Mouse (Mus musculus) kidney, adult 2 months (tissue): ENCODE measurements at regions not wholly inside any gene's neighbourhood (a gene's known extent, or its start where the extent isn't known, plus 50 kb on each side); places are given as distances from the start of the nearest gene placed in this dataset.

ENCODE experiments used
- DNase-seq: peaks from one replicate; pipeline ENCODE4 v3.0.0; 2021
- H3K27ac ChIP-seq: fragments of 200-500 bp; 2 replicates; pipeline ENCODE4 v1.5.1; 2012; ENCODE audit warnings: low read depth, low read length, control low read depth, inconsistent platforms; ENCODE audit not compliant: insufficient read depth
- H3K27me3 ChIP-seq: fragments of 200-500 bp; replicated peaks from 2 replicates; pipeline ENCODE4 v1.6.1; 2012; ENCODE audit warnings: mild to moderate bottlenecking, moderate library complexity, low read length, inconsistent platforms; ENCODE audit not compliant: control insufficient read depth, insufficient read depth
- H3K36me3 ChIP-seq: fragments of 200-500 bp; 2 replicates; pipeline ENCODE4 v1.6.1; 2012; ENCODE audit warnings: mild to moderate bottlenecking, moderate library complexity, low read length, inconsistent platforms; ENCODE audit not compliant: control insufficient read depth, insufficient read depth
- H3K4me1 ChIP-seq: fragments of 200-500 bp; 2 replicates; pipeline ENCODE4 v1.6.1; 2011; ENCODE audit warnings: low read length; ENCODE audit not compliant: control insufficient read depth, insufficient read depth
- H3K4me3 ChIP-seq: fragments of 200-500 bp; 2 replicates; pipeline ENCODE4 v1.5.1; 2011; ENCODE audit warnings: mild to moderate bottlenecking, low read depth, low read length, control low read depth; ENCODE audit not compliant: insufficient read depth
- CTCF ChIP-seq: fragments of 200-500 bp; conservative IDR thresholded peaks from 2 replicates; pipeline ENCODE4 v1.5.1; 2011; ENCODE audit warnings: low read depth, mild to moderate bottlenecking, control low read depth, low read length, moderate library complexity, mixed read lengths; ENCODE audit not compliant: insufficient read depth, insufficient read length
- POLR2A ChIP-seq: fragments of 200-500 bp; IDR thresholded peaks from one replicate; pipeline ENCODE4 v1.6.1; 2011; ENCODE audit warnings: low read depth, low read length, control low read depth
- WGBS: fragments of 180-500 bp; shearing (Covaris S2); methylation state at CpG from one replicate; pipeline ENCODE4 v1.1.7; 2018; 5-methylcytosine and 5-hydroxymethylcytosine counted together

DNA sequence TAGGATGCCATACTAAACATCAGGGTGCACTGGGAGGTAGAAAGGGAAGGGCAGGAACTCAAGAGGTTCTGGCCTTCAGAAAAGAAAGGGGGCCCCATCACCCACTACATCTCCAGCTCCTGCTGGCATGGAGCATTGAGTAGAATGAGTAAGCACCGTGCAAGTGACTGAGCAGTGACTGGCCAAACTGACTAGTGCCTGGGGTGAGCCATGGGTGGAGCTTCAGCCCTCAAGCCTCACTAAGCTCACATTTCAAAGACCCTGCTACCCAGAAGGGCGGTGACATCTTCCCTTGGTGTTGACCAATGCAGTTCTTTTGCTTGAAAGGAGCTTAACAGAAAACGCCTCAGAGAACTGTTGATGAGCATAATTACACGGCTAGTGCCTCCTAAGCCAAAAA is 80.0 kb upstream of the Egln3 start:
- Histone ChIP-seq H3K4me3 (no peak overlapping the region), H3K4me1 (no peaks in the 10 kb centered on the region), H3K27me3 (no peaks in the 10 kb centered on the region), H3K27ac (no peak overlapping the region), H3K36me3 (no peaks in the 10 kb centered on the region)
- TF ChIP-seq POLR2A = no peak
- no peak for TF ChIP-seq CTCF
- WGBS = 62% methylated on average over 4 of the region's 4 CpGs
- DNase-seq = no peak

- TF ChIP-seq CTCF (no peak), POLR2A (no peak)
- no peaks in the 10 kb centered on the region for H3K4me1 ChIP-seq
- H3K36me3 ChIP-seq = no peaks in the 10 kb centered on the region
- no peak for DNase-seq
- H3K27ac ChIP-seq = no peak overlapping the region
- H3K4me3 ChIP-seq = no peak overlapping the region
- 87% methylated on average over 1 of the region's 1 CpGs for WGBS
- H3K27me3 ChIP-seq = no peaks in the 10 kb centered on the region
Measured at GRCm38 (mm10) chr12:54283011-54283410, 79.4 kb upstream of the Egln3 start.

- Histone ChIP-seq H3K4me1 (no peaks in the 10 kb centered on the region), H3K36me3 (no peaks in the 10 kb centered on the region), H3K27ac (no peak overlapping the region), H3K27me3 (no peaks in the 10 kb centered on the region), H3K4me3 (no peak overlapping the region)
- TF ChIP-seq POLR2A (no peak), CTCF (no peak)
- DNase-seq = no peak
- WGBS = 77% methylated on average over 4 of the region's 4 CpGs
Measured at GRCm38 (mm10) chr12:54282281-54282921, 78.7 kb upstream of the Egln3 start.

GRCm38 (mm10) chr12:54280457-54280856 is 76.8 kb upstream of the Egln3 start:
- WGBS = 81% methylated on average over 4 of the region's 4 CpGs
- Histone ChIP-seq H3K27me3 (no peaks in the 10 kb centered on the region), H3K36me3 (no peaks in the 10 kb centered on the region), H3K4me3 (no peak overlapping the region), H3K27ac (no peak overlapping the region), H3K4me1 (no peaks in the 10 kb centered on the region)
- no peak for DNase-seq
- TF ChIP-seq CTCF = no peak
- TF ChIP-seq POLR2A = no peak

GRCm38 (mm10) chr12:54280001-54280400 is 76.3 kb upstream of the Egln3 start:
- Histone ChIP-seq H3K27ac (no peak overlapping the region), H3K4me3 (no peak overlapping the region), H3K36me3 (no peaks in the 10 kb centered on the region), H3K4me1 (no peaks in the 10 kb centered on the region), H3K27me3 (no peaks in the 10 kb centered on the region)
- WGBS = 75% methylated on average over 3 of the region's 3 CpGs
- DNase-seq = no peak
- TF ChIP-seq CTCF (no peak), POLR2A (no peak)

DNA sequence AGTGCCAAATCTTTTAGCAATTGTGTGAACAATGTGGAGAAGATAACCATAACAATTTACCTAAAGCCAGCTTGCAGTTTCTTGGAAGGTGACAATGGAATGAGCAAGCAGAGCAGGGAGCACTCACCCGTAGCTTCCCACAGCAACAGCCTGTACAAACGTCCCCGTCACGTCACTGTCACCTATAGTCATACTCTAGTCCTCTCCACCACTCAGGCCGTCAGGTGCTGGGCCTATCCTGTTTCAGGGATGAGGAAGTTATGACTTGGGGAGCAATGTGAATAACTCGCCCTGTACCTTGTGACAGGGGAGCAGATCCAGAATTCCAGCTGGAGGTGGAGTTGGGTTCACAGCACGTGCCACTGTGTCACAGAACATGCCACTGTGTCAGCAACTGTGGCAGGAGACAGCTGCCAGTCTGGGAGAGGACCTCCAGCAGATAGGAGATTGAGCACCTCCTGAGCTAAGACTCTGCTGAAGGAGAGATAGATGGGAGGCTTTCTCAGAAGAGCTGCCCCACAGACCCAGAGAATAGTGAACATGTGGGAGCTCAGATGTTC is 73.4 kb upstream of the Egln3 start:
- WGBS = 67% methylated on average over 7 of the region's 7 CpGs
- no peaks in the 10 kb centered on the region for H3K4me1 ChIP-seq
- no peaks in the 10 kb centered on the region for H3K36me3 ChIP-seq
- TF ChIP-seq POLR2A = no peak
- no peak for DNase-seq
- no peaks in the 10 kb centered on the region for H3K27me3 ChIP-seq
- H3K4me3 ChIP-seq = no peak overlapping the region
- no peak overlapping the region for H3K27ac ChIP-seq

- Histone ChIP-seq H3K4me1 (no peaks in the 10 kb centered on the region), H3K36me3 (no peaks in the 10 kb centered on the region), H3K27ac (no peak overlapping the region), H3K27me3 (no peaks in the 10 kb centered on the region), H3K4me3 (no peak overlapping the region)
- no peak for DNase-seq
- TF ChIP-seq CTCF = no peak
- no peak for TF ChIP-seq POLR2A
- WGBS = 70% methylated on average over 4 of the region's 4 CpGs
Measured at GRCm38 (mm10) chr12:54273506-54273905, 69.8 kb upstream of the Egln3 start.
